Comparison of ENCODE assay signal across 7 mouse cellular contexts in the genomic region with DNA sequence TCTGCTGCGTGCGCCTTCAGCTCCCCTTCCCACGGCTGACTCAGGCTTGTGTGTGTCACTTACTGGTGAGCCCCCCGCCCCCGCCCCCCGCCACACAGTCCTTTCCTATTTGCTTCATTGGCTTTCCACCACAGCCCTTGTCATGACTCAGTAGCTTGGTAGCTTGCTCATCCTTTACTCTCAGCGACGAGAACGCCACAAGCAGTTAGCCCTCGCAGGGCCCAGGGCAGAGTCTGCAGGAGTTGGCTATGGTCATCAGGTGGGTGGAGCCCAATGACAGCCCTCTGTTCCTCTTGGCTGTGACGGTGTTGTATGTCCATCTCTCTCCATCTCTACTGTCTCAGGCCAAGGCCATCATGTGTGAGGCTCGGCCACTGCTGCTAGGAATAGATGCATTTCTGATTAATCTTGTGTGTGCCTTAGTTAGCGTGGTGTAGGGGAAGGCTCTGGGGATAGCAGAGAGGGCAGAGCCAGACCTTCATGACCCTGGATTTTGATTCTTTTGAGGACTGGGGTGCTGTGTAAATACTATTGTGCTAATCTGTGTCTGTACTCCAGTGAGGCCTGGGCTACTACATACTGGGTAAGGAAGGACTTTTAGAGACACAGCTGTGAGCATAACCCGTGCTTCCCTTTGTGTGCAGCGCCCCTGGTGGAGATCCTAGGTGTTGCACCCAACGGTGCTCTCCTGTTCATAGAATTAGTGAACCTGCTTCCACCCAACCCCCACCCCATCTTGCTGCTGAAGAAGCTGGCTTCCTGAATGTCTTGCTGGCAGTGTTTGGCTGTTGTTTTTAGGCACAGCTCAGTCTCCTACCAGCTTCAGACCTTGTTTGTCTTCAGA. TPM values are rescaled to one million over a fixed set of nuclear protein-coding genes. Genes with fewer than 3 reads are reported as not detected.
A peak's percentile ranks its signal among the peaks of the same experiment; 100 is the strongest.
DNase-seq lines count a peak whose midpoint lies in the region; ATAC-seq lines count a peak whose summit lies in the region.

No protein-coding gene starts in this region.

- no peaks in the 10 kb centered on the region for H3K9me3 ChIP-seq in kidney, embryonic 14.5 days (ENCODE audit: control insufficient read depth, low read length)
- H3K9me3 ChIP-seq in limb, embryonic 13.5 days = no peaks in the 10 kb centered on the region

- H3K4me1 ChIP-seq in kidney, embryonic 14.5 days (ENCODE audit: control insufficient read depth, insufficient read depth, low read length) = 0 out of 2 replicates have a peak, but pooled peaks cover 3% of the 10 kb centered on the region
- peaks cover 37% of the 10 kb centered on the region for H3K4me1 ChIP-seq in limb, embryonic 13.5 days

- 59% methylated on average over 16 of the region's 16 CpGs for WGBS in kidney, embryonic 14.5 days
- WGBS in limb, embryonic 13.5 days = 61% methylated on average over 16 of the region's 16 CpGs

- H3K27ac ChIP-seq in kidney, embryonic 14.5 days (ENCODE audit: low read depth, low read length) = no peak overlapping the region
- no peak overlapping the region for H3K27ac ChIP-seq in limb, embryonic 13.5 days

- H3K4me3 ChIP-seq in kidney, embryonic 14.5 days (ENCODE audit: low read length) = no peak overlapping the region
- H3K4me3 ChIP-seq in limb, embryonic 13.5 days = no peak overlapping the region

- no peak overlapping the region for H3K4me2 ChIP-seq in kidney, embryonic 14.5 days (replicated peaks; ENCODE audit: low read depth, low read length)
- no peak overlapping the region for H3K4me2 ChIP-seq in limb, embryonic 13.5 days (replicated peaks)

- H3K36me3 ChIP-seq in kidney, embryonic 14.5 days (ENCODE audit: control insufficient read depth, insufficient read depth, low read length) = no peaks in the 10 kb centered on the region
- no peaks in the 10 kb centered on the region for H3K36me3 ChIP-seq in limb, embryonic 13.5 days

- peak; percentile 73 for ATAC-seq in kidney, embryonic 14.5 days (ENCODE audit: low FRiP score, low TSS enrichment)
- peak; percentile 20; the same call in 1 of the 2 replicates for ATAC-seq in limb, embryonic 13.5 days (ENCODE audit: low FRiP score, low read depth)
- peak; percentile 65 for ATAC-seq in monocyte, adult 5-6 weeks (replicated peaks; ENCODE audit: insufficient number of reproducible peaks, low FRiP score, low TSS enrichment, poor library complexity, severe bottlenecking)

- no peak overlapping the region for H3K9ac ChIP-seq in kidney, embryonic 14.5 days (ENCODE audit: low read depth, low read length)
- H3K9ac ChIP-seq in limb, embryonic 13.5 days = peak overlapping the region; percentile 31; the same call in 1 of the 2 replicates

- DNase-seq in adrenal gland, postnatal 14 days = peak; percentile 93
- DNase-seq in embryo, embryonic 9.5 days (ENCODE audit: extremely low spot score) = peak; percentile 90
- peak; percentile 64 to 87 for DNase-seq in heart, adult 18-20 months
- peak; percentile 76 to 84 for DNase-seq in spleen, postnatal 14 days (ENCODE audit: low spot score in 2 of 2)

- 0 out of 2 replicates have a peak, but pooled peaks cover 5% of the 10 kb centered on the region for H3K27me3 ChIP-seq in kidney, embryonic 14.5 days (ENCODE audit: control insufficient read depth, insufficient read depth, low read length)
- H3K27me3 ChIP-seq in limb, embryonic 13.5 days = peaks cover 33% of the 10 kb centered on the region

RNA-seq across cellular contexts. Expression of a gene that starts 19.0 kb away (rescaled TPM):
- total RNA-seq in adrenal gland, postnatal 14 days (2021) = 0.30 and 1.2 TPM in 2 replicates
- total RNA-seq in heart, adult 18-20 months (2021) = under 1 TPM; 0.15 to 0.25 TPM
- polyA plus RNA-seq in kidney, embryonic 14.5 days (2014; fragmentation: Nextera tagmentation; extraction: Ambion mirVana) = 4.0 and 4.3 TPM in 2 replicates
- 10.9 and 12.5 TPM in 2 replicates for polyA plus RNA-seq in limb, embryonic 13.5 days (2015; fragmentation: Nextera tagmentation; extraction: Ambion mirVana)
- 0.19 TPM in 1 of 3 replicates, not detected in the others for total RNA-seq in monocyte, adult 5-6 weeks (2017)

Comparison
In these comparisons a context has a peak if more than half of its experiments do, and no peak if none do; other contexts are left out.
1. ATAC-seq: peak in every context shown above with its lines; median percentile 73 in kidney, embryonic 14.5 days; 65 in monocyte, adult 5-6 weeks; 20 in limb, embryonic 13.5 days.